Mouse (Mus musculus) intestine, postnatal 0 days (tissue): ENCODE data around the gene Lpin2. TPM values are rescaled to one million over a fixed set of nuclear protein-coding genes. Genes with fewer than 3 reads are reported as not detected.

Source experiments
- ATAC-seq: fragments of 200-750 bp; cut with Nextera tagmentation; 2 replicates; pipeline ENCODE4 v1.8.0; 2017; ENCODE audit warnings: mild to moderate bottlenecking, moderate TSS enrichment, moderate library complexity
- H3K27ac ChIP-seq: fragments of 300-500 bp; sonication (generic); 2 replicates; pipeline ENCODE4 v1.5.1; 2014; ENCODE audit warnings: mild to moderate bottlenecking, low read depth, low read length, moderate library complexity
- H3K27me3 ChIP-seq: fragments of 300-500 bp; sonication (generic); replicated peaks from 2 replicates; pipeline ENCODE4 v1.6.1; 2014; ENCODE audit warnings: low read length, mixed read lengths; ENCODE audit not compliant: control insufficient read depth, insufficient read depth
- H3K36me3 ChIP-seq: fragments of 300-500 bp; sonication (generic); 2 replicates; pipeline ENCODE4 v1.6.1; 2014; ENCODE audit warnings: mild to moderate bottlenecking, moderate library complexity; ENCODE audit not compliant: control insufficient read depth, insufficient read depth
- H3K4me1 ChIP-seq: fragments of 300-500 bp; sonication (generic); replicated peaks from 2 replicates; pipeline ENCODE4 v1.6.1; 2014; ENCODE audit warnings: antibody characterized with exemption, low read length, mixed read lengths; ENCODE audit not compliant: control insufficient read depth, insufficient read depth
- H3K4me2 ChIP-seq: fragments of 300-500 bp; sonication (generic); replicated peaks from 2 replicates; pipeline ENCODE4 v1.6.1; 2014; ENCODE audit warnings: low read depth, mild to moderate bottlenecking, moderate library complexity
- H3K4me3 ChIP-seq: fragments of 300-500 bp; sonication (generic); 2 replicates; pipeline ENCODE4 v1.5.1; 2014; ENCODE audit warnings: low read depth, low read length
- H3K9ac ChIP-seq: fragments of 300-500 bp; sonication (generic); 2 replicates; pipeline ENCODE4 v1.6.1; 2014; ENCODE audit warnings: mild to moderate bottlenecking, low read depth, low read length
- H3K9me3 ChIP-seq: fragments of 300-500 bp; sonication (generic); 2 replicates; pipeline ENCODE4 v1.6.1; 2016; ENCODE audit warnings: mixed run types; ENCODE audit not compliant: control insufficient read depth
- CTCF ChIP-seq: sonication (generic); IDR thresholded peaks from 2 replicates; pipeline ENCODE4 v1.5.1; 2016; ENCODE audit warnings: low read depth, mild to moderate bottlenecking, control low read depth, antibody characterized with exemption, moderate library complexity
- WGBS: fragments of 180-500 bp; shearing (Covaris S2); extraction: QIAGEN DNeasy Blood & Tissue Kit; methylation state at CpG from one replicate; pipeline ENCODE4 v1.1.7; 2014; 5-methylcytosine and 5-hydroxymethylcytosine counted together
- polyA plus RNA-seq: library from polyadenylated mRNA; unstranded; fragments of >200 nt; fragmentation: Nextera tagmentation; extraction: Ambion mirVana; gene quantifications from 2 replicates; pipeline ENCODE4 v1.2.1, GENCODE M21; 2015

Gene Lpin2
- polyA plus RNA-seq, 1 experiment from 2014 or later = 22.2 TPM

- Histone ChIP-seq H3K27me3 (no peaks in the 10 kb centered on the region), H3K4me1 (no peaks in the 10 kb centered on the region), H3K9me3 (no peaks in the 10 kb centered on the region), H3K4me2 (no peak overlapping the region), H3K9ac (no peak overlapping the region), H3K27ac (no peak overlapping the region), H3K36me3 (no peaks in the 10 kb centered on the region), H3K4me3 (no peak overlapping the region)
- 88% methylated on average over 6 of the region's 6 CpGs for WGBS
- no peak for TF ChIP-seq CTCF
- no peak for ATAC-seq
Observed at GRCm38 (mm10) chr17:71277701-71278491, 95.5 kb downstream of the Lpin2 start.

DNA sequence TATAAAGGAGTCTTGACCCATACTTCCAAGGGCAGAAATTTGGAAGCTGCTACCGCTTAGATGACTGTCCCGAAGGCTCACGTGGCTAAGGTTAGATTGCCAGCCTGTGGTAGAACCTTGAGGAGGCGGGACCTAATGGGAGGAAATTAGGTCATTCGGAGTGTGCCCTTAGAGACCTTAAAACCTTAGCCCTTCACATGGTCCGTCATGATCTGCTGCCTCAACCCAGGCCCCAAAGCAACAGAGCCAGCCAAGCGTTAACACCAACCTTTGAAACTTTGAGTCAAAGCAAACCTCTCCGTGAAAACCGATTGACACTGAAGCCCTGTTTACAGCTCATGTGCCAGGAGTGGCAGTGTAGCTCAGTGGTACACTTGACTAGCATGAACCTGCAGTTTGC is 100.4 kb downstream of the Lpin2 start:
- H3K27me3 ChIP-seq = no peaks in the 10 kb centered on the region
- no peak overlapping the region for H3K9ac ChIP-seq
- H3K4me2 ChIP-seq = no peak overlapping the region
- no peak overlapping the region for H3K27ac ChIP-seq
- no peak for ATAC-seq
- no peaks in the 10 kb centered on the region for H3K9me3 ChIP-seq
- H3K4me3 ChIP-seq = no peak overlapping the region
- WGBS = 84% methylated on average over 9 of the region's 9 CpGs
- no peaks in the 10 kb centered on the region for H3K36me3 ChIP-seq
- TF ChIP-seq CTCF = no peak
- no peaks in the 10 kb centered on the region for H3K4me1 ChIP-seq

- H3K4me3 ChIP-seq = no peak overlapping the region
- ATAC-seq = 0 out of 2 replicates have a peak, but pooled peaks have one; percentile 25
- TF ChIP-seq CTCF = no peak
- H3K4me2 ChIP-seq = no peak overlapping the region
- H3K27me3 ChIP-seq = no peaks in the 10 kb centered on the region
- no peak overlapping the region for H3K27ac ChIP-seq
- H3K9me3 ChIP-seq = no peaks in the 10 kb centered on the region
- WGBS = 67% methylated on average over 4 of the region's 4 CpGs
- H3K9ac ChIP-seq = no peak overlapping the region
- H3K36me3 ChIP-seq = no peaks in the 10 kb centered on the region
- no peaks in the 10 kb centered on the region for H3K4me1 ChIP-seq
Observed at GRCm38 (mm10) chr17:71283237-71283636, 100.9 kb downstream of the Lpin2 start.

DNA sequence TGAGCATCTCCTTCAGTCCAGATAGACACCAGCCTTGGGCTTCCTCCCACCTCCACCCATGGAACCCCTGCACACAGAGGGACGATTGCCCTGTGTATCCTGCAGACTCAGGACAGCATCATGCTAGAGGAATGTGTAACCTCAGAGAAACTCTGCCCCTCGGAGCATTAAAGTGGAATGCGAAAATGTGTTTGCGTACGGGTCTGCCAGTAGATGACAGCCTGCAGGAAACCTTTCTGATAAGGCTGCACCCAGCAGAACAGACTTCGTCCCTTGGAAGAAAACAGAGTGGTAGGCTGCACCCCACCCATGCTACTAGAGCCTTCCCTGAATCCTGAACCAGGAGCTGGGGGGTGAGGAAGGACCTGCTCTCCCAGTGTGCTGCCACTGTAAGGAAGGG is 102.5 kb downstream of the Lpin2 start:
- H3K4me3 ChIP-seq = no peak overlapping the region
- TF ChIP-seq CTCF = no peak
- H3K9ac ChIP-seq = no peak overlapping the region
- no peaks in the 10 kb centered on the region for H3K9me3 ChIP-seq
- H3K36me3 ChIP-seq = no peaks in the 10 kb centered on the region
- ATAC-seq = no peak
- 13% methylated on average over 6 of the region's 6 CpGs for WGBS
- no peaks in the 10 kb centered on the region for H3K27me3 ChIP-seq
- H3K4me1 ChIP-seq = no peaks in the 10 kb centered on the region
- H3K4me2 ChIP-seq = no peak overlapping the region
- no peak overlapping the region for H3K27ac ChIP-seq

DNA sequence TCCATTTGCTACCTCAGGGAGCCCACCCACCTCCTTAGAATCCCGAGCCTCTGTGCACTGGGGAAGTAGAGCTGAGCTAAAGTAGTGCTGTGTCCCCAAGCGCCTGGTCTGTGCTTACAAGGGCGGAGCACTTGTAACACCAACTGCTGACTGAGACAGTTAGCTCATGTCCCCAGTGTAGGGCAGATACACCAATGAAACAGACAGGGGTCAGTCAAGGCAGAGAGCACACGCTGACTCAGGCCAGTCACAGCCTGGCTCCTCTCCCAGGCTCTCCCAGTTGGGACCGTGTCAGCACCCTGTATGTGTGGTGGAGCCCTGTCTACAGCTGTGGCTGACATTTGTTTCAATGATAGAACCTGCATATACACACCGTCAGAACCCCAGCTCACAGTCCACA is 103.6 kb downstream of the Lpin2 start:
- no peak overlapping the region for H3K9ac ChIP-seq
- 70% methylated on average over 6 of the region's 6 CpGs for WGBS
- no peak for TF ChIP-seq CTCF
- no peaks in the 10 kb centered on the region for H3K36me3 ChIP-seq
- no peaks in the 10 kb centered on the region for H3K9me3 ChIP-seq
- H3K4me1 ChIP-seq = no peaks in the 10 kb centered on the region
- H3K4me3 ChIP-seq = no peak overlapping the region
- H3K27me3 ChIP-seq = no peaks in the 10 kb centered on the region
- no peak overlapping the region for H3K27ac ChIP-seq
- ATAC-seq = no peak
- no peak overlapping the region for H3K4me2 ChIP-seq

DNA sequence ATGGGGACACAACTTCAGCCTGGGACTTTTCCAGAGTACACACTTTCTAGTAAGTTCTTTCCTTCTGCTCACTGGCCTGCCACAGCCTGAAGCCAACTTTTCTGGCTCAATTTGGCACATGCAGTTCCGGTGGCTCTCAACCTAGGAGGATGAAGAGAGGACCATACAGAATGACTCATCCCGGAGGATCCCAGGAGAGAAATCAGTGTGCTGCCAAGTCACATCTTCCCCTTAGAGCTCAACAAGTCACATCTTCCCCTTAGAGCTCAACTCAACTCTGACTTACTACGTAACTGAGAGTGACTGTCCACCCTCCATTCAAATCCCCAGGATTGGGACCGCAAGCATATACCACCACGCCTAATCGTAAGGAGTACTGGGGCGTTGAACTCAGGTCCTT is 105.2 kb downstream of the Lpin2 start:
- Histone ChIP-seq H3K9me3 (no peaks in the 10 kb centered on the region), H3K36me3 (no peaks in the 10 kb centered on the region), H3K4me2 (no peak overlapping the region), H3K9ac (no peak overlapping the region), H3K4me3 (no peak overlapping the region), H3K4me1 (no peaks in the 10 kb centered on the region), H3K27me3 (no peaks in the 10 kb centered on the region), H3K27ac (no peak overlapping the region)
- ATAC-seq = no peak
- 96% methylated on average over 7 of the region's 7 CpGs for WGBS
- TF ChIP-seq CTCF = no peak
